Mouse (Mus musculus) left cerebral cortex, postnatal 25 days (tissue): ENCODE measurements around the gene Dus2. TPM values are rescaled to one million over a fixed set of nuclear protein-coding genes. Genes with fewer than 3 reads are reported as not detected.

Experiments
- DNase-seq, 2 experiments: peaks; one replicate each; pipeline ENCODE4 v3.0.0; 2022; ENCODE audit warnings: low spot score in 2 of 2, mixed read lengths in 1 of 2
- intact Hi-C: fragments of 180-260 bp; cut with DNase I; formaldehyde crosslinking; loops from one replicate; pipeline ENCODE4 v1.15.1; 2025
- total RNA-seq, 2 experiments: library from RNA; stranded (reverse); gene quantifications; 2 replicates each; pipeline ENCODE4 v1.2.3; 2021

The Dus2 gene
- total RNA-seq, 2 experiments from 2014 or later = 16.7 to 18.9 TPM

- intact Hi-C loops = loop anchor here (1.0 to 10.0 kb wide), 3 partner anchors 31 to 305 kb away; partner anchors contain the start of gene Dus2
- DNase-seq = peak; percentile 84 to 88
These were observed 31.3 kb downstream of the Dus2 start for GRCm38 (mm10) chr8:106022483-106022882.

- DNase-seq = no peak
- intact Hi-C loops = no loop called here
These were observed 47.6 kb downstream of the Dus2 start for GRCm38 (mm10) chr8:106038721-106039120.

GRCm38 (mm10) chr8:106039605-106040004, 48.5 kb downstream of the Dus2 start:
- DNase-seq = no peak
- intact Hi-C loops = no loop called here

- intact Hi-C loops = no loop called here
- DNase-seq = no peak
These were observed 49.1 kb downstream of the Dus2 start for GRCm38 (mm10) chr8:106040218-106040617.

- no peak for DNase-seq
- intact Hi-C loops = no loop called here
These were observed 51.9 kb downstream of the Dus2 start for GRCm38 (mm10) chr8:106043055-106043454.

- intact Hi-C loops = no loop called here
- no peak for DNase-seq
These were observed 53.0 kb downstream of the Dus2 start for GRCm38 (mm10) chr8:106044151-106044550.

- intact Hi-C loops = no loop called here
- DNase-seq = no peak
These were observed 55.9 kb downstream of the Dus2 start for GRCm38 (mm10) chr8:106046872-106047559.

- DNase-seq = no peak
- intact Hi-C loops = no loop called here
These were observed 56.9 kb downstream of the Dus2 start for GRCm38 (mm10) chr8:106047854-106048630.

GRCm38 (mm10) chr8:106049840-106050239, 58.7 kb downstream of the Dus2 start:
- no peak for DNase-seq
- intact Hi-C loops = no loop called here

- intact Hi-C loops = no loop called here
- no peak for DNase-seq
These were observed 59.9 kb downstream of the Dus2 start for GRCm38 (mm10) chr8:106051068-106051467.

GRCm38 (mm10) chr8:106052510-106053089, 61.5 kb downstream of the Dus2 start:
- intact Hi-C loops = no loop called here

GRCm38 (mm10) chr8:106054190-106054811, 63.2 kb downstream of the Dus2 start:
- intact Hi-C loops = no loop called here
- no peak for DNase-seq

More at GRCm38 (mm10) chr8:106052510-106053089, 61.5 kb downstream of the Dus2 start:
- DNase-seq = no peak

GRCm38 (mm10) chr8:106055038-106055437, 63.9 kb downstream of the Dus2 start:
- intact Hi-C loops = no loop called here
- DNase-seq = no peak

- no peak for DNase-seq
- intact Hi-C loops = no loop called here
These were observed 65.4 kb downstream of the Dus2 start for GRCm38 (mm10) chr8:106056455-106056982.

- intact Hi-C loops = loop anchor here (1.0 kb wide), 1 partner anchor 48 kb away; the partner anchor contains the start of gene Ddx28
- DNase-seq = peak; percentile 95 to 98
These were observed 67.8 kb downstream of the Dus2 start, which contains the start of gene Nfatc3 for GRCm38 (mm10) chr8:106058731-106059612. Gene Nfatc3, plus strand, starts transcription at chr8:106058840.

- intact Hi-C loops = loop anchor here (1.0 kb wide), 1 partner anchor 48 kb away; the partner anchor contains the start of gene Ddx28
- no peak for DNase-seq
These were observed 68.7 kb downstream of the Dus2 start for GRCm38 (mm10) chr8:106059613-106060371.

- intact Hi-C loops = no loop called here
These were observed 69.4 kb downstream of the Dus2 start for GRCm38 (mm10) chr8:106060521-106060920.

GRCm38 (mm10) chr8:106061686-106062085, 70.5 kb downstream of the Dus2 start:
- DNase-seq = no peak
- intact Hi-C loops = no loop called here

More at GRCm38 (mm10) chr8:106060521-106060920, 69.4 kb downstream of the Dus2 start:
- no peak for DNase-seq
